Mouse (Mus musculus): Measurements from ENCODE around the gene Asb7.

Gene Asb7

GRCm38 (mm10) chr7:66655471-66655870 is 33.9 kb downstream of the Asb7 start:
- ATAC-seq (ENCODE audit: low TSS enrichment) = no peak

GRCm38 (mm10) chr7:66653596-66653995 is 35.8 kb downstream of the Asb7 start:
- ATAC-seq (ENCODE audit: low TSS enrichment) = no peak

DNA sequence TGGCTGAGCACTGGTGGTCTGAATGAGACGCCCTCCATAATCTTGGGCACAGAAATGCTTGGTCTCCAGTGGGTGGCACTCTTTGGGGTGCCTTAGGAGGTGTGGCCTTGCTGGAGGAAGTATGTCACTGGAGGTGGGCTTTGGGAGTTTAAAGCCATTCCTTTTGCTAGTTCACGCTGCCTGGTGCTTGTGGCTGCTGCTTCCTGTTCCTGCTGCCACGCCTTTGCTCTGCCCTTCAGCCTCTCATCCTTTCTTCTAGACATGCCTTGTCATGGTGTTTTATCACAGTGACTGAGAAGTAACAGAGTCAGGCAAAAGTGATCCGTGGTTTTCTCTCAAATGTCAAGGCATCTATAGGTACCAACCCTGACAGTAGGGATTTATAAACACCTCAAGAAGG is 37.2 kb downstream of the Asb7 start:
- ATAC-seq (ENCODE audit: low TSS enrichment) = no peak

- ATAC-seq (ENCODE audit: low TSS enrichment) = no peak
Observed at GRCm38 (mm10) chr7:66650883-66651282, 38.5 kb downstream of the Asb7 start.

- ATAC-seq (ENCODE audit: low TSS enrichment) = no peak
Observed at GRCm38 (mm10) chr7:66649181-66649580, 40.2 kb downstream of the Asb7 start.

- ATAC-seq (ENCODE audit: low TSS enrichment) = no peak
Observed at GRCm38 (mm10) chr7:66645736-66646135, 43.7 kb downstream of the Asb7 start.

DNA sequence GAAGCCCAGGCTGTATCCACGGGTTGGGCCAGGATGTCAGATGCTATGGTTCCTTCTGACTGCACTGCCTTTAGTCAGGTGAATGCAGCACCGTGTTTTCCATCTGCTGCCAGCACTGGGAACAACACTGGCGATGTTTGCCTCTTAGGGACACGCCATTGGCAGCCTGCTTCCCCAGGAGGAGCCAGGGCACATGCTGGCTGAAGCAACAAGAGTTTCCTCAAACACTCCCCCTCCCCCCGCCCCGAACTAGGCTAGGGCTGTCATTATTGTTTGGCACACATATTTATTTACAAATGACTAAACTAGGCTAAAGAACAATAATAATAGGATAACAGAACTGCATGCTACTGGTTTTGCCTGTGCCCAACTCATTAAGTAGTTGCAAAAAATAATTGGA is 56.0 kb downstream of the Asb7 start:
- no peak for ATAC-seq (ENCODE audit: low TSS enrichment)

GRCm38 (mm10) chr7:66630154-66630800 is 59.1 kb downstream of the Asb7 start:
- no peak for ATAC-seq (ENCODE audit: low TSS enrichment)

DNA sequence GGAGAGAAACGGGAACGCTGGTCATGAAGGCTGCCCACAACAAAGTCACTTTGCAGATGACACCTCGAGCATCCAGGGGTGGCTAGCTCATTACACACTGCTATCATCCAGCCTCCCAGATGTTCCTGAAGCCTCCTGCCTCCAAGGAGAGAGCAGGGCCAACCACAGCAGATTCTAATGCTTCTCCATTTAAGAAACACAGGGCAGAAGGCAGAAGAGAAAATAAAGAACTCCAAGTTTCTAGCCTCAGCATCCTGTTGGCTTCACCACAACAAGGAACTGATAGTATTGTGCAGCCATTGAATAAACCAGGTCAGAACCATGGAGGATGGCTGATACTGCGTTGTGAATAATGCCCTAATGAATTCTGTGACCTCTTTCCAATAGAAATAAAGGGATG is 60.0 kb downstream of the Asb7 start:
- ATAC-seq (ENCODE audit: low TSS enrichment) = no peak

DNA sequence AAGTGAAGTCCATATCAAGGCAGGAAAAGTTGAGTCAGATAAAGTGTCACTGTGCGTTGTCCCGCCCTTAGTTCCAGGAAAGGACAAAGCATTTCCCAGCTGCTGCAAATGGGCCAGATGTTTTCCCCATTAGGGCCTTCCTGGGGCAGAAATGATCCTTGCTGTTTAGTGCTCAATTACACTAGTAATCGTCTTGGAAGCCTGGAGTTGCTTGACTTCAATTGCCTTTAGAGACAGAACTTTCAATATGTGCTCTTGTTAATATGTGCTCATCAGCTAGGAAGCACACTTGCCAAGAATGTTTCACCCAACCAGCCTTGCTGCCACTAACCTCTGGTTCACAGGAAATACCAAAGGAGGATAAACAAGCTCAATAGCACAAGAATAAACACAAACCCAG is 66.0 kb downstream of the Asb7 start:
- ATAC-seq (ENCODE audit: low TSS enrichment) = no peak

DNA sequence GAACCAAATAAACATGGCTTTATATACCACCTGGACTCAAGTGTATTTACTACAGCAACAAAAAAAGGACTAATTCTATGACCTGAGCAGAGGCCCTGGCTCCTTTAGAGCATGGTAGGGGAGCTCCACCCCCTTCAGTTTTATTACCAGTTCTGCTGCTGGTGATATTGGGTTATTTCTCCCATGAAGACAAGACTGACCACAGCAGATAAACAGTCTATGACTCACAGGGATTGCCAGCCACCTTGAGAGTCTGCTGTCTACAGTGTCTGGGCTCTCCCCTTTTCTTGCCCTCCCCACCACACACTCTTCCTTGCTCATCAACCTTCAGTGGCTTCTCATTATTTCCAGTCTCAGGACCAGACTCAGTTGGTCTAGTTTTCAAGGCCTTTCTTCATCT is 87.5 kb downstream of the Asb7 start:
- no peak for ATAC-seq (ENCODE audit: low TSS enrichment)

DNA sequence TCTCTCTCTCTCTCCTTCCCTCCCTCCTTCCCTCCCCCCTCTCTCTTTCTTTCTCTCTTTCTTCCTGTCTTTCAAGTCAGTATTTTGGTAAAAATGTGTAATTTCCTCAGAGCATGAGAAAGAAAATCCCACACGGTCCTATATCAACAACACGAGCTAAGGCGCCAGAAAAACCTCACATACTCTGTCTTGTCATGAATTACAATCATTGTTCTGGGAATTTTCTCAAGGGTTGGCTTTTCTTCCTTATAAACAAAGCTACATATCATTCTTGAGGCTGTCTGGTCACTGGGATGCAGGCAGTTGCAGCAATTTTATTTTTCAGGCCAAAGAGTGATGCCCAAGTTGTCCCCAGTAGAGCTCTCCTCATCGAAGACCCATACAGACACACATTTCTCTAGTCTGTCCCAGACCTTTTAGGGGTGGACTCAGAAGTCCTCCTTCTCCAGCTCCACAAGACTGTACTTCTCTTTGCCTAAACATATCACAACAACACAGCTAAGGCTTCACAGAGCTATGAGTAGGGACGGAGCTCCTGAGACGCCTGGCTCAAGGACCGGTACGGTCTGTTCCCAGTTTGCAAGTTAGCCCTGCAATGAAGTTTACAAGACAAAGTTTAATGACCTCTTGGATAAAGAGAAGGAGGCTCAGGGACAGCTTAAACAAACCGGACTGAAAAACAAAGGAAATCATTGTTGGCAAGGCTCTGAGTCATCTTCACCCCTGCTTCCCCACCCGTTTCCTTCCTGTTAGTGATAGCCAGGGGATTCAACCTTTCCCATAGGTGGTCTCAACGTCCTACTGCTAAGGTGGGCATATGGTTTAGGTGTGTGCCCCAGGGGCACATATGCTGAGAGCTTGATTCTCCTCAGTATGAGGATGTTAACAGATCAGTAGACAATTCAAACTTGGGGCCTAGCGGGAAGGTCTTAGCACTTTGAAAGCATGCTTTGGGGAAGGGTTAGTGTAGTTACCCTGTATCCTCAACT is 88.5 kb downstream of the Asb7 start:
- ATAC-seq (ENCODE audit: low TSS enrichment) = no peak

DNA sequence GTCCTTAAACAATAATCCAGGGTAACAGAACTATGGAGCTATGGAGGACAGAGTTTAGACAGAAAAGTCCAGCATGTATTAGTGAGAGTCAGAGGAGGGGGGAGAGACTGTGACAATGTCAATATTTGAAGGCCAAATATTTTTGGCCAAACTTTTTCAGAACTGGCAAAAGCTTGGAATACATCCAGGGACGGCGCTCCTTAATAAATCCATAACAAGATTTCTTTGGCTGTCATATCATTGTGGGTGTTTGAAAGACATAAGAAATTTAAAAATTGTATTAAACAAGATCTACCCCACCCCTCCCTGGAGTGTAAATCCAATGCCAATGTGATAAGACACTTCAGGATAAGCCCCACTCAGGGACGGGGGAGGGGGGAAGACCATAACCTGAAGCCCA is 89.3 kb downstream of the Asb7 start:
- no peak for ATAC-seq (ENCODE audit: low TSS enrichment)

GRCm38 (mm10) chr7:66597900-66598299 is 91.5 kb downstream of the Asb7 start:
- ATAC-seq (ENCODE audit: low TSS enrichment) = no peak
